Mouse (Mus musculus): ENCODE data around the gene R3hdml.

GRCm38 (mm10) chr2:163539321-163540040 lies 47.4 kb downstream of the R3hdml start:
- TF ChIP-seq CTCF (IDR thresholded peaks at IDR 0.05; ENCODE audit: borderline replicate concordance, extremely low read depth, insufficient read depth, insufficient read length) (no peak), POLR2A (IDR thresholded peaks at IDR 0.05; ENCODE audit: borderline replicate concordance, extremely low read depth, insufficient read depth, insufficient read length, poor library complexity, severe bottlenecking) (no peak)
